Mouse (Mus musculus): ENCODE measurements around the gene Zfp119b.

The Zfp119b gene

GRCm38 (mm10) chr17:55903087-55903486 lies 46.2 kb downstream of the Zfp119b start:
- in situ Hi-C loops (cut with MboI, MseI), result loop anchor here (25.0 kb wide), 1 partner anchor 1741 kb away; no protein-coding TSS in a partner anchor

DNA sequence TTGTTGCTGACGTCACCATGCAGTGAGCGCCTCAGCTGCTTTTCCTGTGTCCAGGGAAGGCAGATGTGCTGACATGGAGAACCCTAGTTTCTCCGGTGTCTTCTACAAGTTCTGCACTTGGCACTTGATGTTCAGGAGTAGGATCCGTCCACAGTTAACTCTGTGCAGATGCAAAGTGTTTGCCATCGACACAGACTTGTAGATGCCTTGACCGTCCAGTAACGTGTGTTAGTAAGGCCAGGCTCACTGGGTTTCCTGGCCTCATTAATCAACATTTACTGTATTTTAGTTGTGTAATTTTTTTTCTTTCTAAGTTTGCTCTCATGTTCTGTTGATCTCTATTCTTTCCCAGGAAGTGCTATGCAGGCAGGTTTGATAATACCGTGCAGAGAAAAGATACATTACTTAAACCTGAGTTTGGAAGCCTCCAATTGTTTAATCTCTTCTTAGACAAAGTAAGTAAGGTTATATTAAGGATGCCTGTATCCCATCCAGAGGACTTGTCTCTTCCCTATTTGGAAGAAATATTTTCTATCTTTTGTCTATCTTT lies 56.8 kb downstream of the Zfp119b start:
- in situ Hi-C loops (cut with MboI, MseI), result loop anchor here (5.0 kb wide), 1 partner anchor 40 kb away; no protein-coding TSS in a partner anchor

Data from T-helper 1 cell (primary cell).